Mouse (Mus musculus): ENCODE results near the gene Nt5dc3. TPM values are rescaled to one million over a fixed set of nuclear protein-coding genes. Genes with fewer than 3 reads are reported as not detected.

Gene Nt5dc3
- polyA plus RNA-seq, 1 experiment from 2014 or later, result 1.6 TPM

DNA sequence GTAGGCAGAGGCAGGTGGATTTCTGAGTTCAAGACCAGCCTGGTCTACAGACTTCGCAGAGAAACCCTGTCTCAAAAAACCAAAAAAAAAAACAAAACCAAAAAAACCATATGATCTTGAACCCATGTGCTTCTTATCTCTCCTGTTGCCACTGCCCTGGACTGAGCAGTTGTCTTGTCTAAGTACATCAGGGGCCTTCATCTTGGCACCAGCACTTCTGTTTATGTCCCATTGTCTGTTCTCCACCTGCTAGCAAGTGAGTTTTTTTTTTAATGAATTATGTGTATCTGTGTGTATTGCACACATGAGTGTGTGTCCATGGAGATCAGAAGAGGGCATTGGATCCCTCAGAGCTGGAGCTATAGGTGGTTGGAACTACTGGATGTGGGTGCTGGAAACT is 28.6 kb downstream of the Nt5dc3 start:
- H3K9me3 ChIP-seq, result no peaks in the 10 kb centered on the region
- 92% methylated on average over 1 of the region's 1 CpGs for WGBS
- DNase-seq (ENCODE audit: low spot score), result no peak

DNA sequence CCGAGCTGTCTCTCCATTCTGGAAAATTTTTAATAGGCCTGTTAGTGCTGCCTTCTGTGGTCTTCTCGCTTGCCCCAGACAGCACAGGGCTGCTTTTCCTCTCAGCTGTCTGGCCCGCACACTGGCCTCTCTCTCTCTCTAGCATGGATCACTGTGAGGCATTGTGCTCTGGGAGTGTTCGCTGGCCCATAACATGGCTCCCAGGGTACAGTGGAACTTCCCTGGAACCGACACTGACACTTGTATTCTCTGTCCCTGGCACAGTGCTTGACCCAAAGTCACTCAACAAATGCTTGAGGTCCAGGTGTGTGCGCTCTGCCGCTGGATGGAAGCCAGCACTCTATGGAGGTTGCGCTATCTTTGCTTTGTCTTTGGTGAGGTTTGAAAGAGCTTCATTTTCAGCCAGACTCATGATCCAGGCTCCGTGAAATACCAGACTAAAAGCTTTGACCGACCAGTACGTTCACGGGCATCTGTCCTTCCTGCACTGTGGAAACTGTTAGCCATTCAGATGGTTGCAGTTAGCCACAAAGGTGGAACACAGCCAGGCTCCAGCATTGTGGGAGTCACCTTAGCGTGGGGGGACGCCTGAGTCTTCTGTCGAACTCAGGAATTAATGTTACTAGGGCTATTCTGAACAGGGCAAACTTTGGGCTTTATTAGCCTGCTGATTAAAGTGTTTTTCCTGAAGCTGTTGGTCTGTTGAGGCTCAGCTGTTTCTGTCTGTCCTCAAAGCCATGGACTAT is 29.4 kb downstream of the Nt5dc3 start:
- Histone ChIP-seq H3K4me3 (no peak overlapping the region), H3K36me3 (peaks cover 11% of the 10 kb centered on the region; the same call in 1 of the 2 replicates), H3K27ac (no peak overlapping the region), H3K4me1 (no peaks in the 10 kb centered on the region), H3K27me3 (ENCODE audit: insufficient read depth, poor library complexity, severe bottlenecking) (no peaks in the 10 kb centered on the region), H3K9me3 (no peaks in the 10 kb centered on the region)
- no peak for DNase-seq (ENCODE audit: low spot score)
- 91% methylated on average over 15 of the region's 15 CpGs for WGBS

More for the DNA sequence above, 28.6 kb downstream of the Nt5dc3 start:
- Histone ChIP-seq H3K27me3 (ENCODE audit: insufficient read depth, poor library complexity, severe bottlenecking) (no peaks in the 10 kb centered on the region), H3K27ac (no peak overlapping the region), H3K4me1 (no peaks in the 10 kb centered on the region), H3K4me3 (no peak overlapping the region), H3K36me3 (peaks cover 10% of the 10 kb centered on the region; the same call in 1 of the 2 replicates)

DNA sequence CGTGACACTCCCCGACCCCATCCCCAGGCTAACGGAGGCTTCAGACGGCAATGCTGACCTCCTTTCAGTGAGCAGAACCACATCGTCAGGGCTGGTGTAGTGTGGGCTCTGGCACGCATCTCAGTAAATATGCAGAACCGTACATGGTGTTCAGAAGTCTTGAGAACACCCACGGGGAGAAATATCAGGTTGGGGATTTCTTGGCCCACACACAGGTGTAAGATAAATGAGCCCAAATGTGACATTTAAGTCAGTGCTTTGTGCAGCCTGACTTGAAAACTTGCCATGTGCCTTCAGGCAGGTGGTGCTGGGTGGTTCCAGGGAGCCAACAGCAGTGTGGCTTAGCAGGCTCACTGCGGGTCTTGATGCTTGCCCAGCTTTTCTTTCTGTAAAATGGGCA is 31.2 kb downstream of the Nt5dc3 start:
- Histone ChIP-seq H3K4me1 (peaks cover 16% of the 10 kb centered on the region), H3K27me3 (ENCODE audit: insufficient read depth, poor library complexity, severe bottlenecking) (no peaks in the 10 kb centered on the region), H3K4me3 (no peak overlapping the region), H3K27ac (no peak overlapping the region), H3K9me3 (no peaks in the 10 kb centered on the region), H3K36me3 (peaks cover 10% of the 10 kb centered on the region; the same call in 1 of the 2 replicates)
- WGBS, result 90% methylated on average over 9 of the region's 9 CpGs
- no peak for DNase-seq (ENCODE audit: low spot score)

DNA sequence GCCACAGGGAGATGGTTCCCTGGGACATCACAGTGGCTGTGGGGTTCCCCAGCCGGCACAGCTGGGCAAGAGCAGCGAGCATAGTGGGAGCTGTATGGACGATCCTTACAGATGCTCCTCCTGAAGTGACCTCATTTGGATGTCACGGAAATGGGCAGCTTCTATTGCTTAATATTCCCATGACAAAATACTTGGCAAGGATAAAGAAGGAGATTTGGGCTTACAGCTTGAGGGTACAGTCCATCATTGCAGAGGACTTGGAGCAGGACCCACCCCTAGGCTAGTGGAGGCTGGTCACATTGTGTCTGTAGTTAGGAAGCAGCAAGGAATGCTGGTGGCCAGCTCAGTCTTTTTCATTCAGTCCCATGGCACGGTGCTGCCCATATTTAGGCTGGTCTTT is 31.8 kb downstream of the Nt5dc3 start:
- 94% methylated on average over 5 of the region's 5 CpGs for WGBS
- DNase-seq (ENCODE audit: low spot score), result no peak
- no peak overlapping the region for H3K4me3 ChIP-seq

DNA sequence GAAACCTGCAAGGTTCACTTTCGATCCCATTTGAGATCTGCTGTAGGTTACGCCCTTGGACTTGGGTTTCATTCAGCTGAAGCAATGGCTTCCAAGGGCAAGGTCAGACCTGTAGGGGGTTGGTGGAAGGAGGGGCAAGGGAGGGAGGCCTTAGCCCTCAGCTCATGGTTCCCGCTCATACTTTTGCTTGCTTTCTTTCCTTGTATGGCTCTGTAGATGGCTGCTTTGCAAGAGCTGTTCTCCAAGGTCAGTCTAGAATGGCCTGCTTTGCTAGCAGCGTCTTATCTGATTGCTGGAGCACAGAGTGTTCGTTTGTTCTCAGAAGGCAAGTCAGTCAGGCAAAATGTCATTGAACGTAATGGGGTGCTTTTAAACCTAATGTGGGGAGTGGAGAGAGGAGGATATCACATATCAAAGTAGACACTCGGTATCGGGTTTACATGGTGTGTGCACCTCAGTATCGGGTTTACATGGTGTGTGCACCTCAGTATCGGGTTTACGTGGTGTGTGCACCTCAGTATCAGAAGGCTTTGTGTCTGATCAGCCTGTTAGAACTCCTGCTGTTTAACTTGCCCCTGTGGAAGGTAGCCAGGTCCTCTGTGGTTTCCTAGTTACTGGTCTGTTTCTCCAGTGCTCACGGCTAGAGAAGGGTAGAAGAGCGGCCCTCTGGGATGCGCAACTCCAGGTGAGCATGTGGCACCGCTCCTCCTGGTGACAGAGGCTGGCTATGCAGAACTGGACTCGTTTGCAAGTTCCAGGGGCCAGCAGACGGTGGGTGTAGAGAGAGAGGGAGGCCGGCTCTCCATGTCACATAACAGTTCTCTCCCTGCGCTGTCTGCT is 35.7 kb downstream of the Nt5dc3 start:
- Histone ChIP-seq H3K27ac (peak overlapping the region; percentile 86), H3K9me3 (no peaks in the 10 kb centered on the region), H3K27me3 (ENCODE audit: insufficient read depth, poor library complexity, severe bottlenecking) (no peaks in the 10 kb centered on the region), H3K36me3 (peaks cover 4% of the 10 kb centered on the region; the same call in 1 of the 2 replicates), H3K4me1 (peaks cover 41% of the 10 kb centered on the region), H3K4me3 (no peak overlapping the region)
- 61% methylated on average over 19 of the region's 19 CpGs for WGBS
- DNase-seq (ENCODE audit: low spot score), result no peak

More for the DNA sequence above, 31.8 kb downstream of the Nt5dc3 start:
- no peaks in the 10 kb centered on the region for H3K27me3 ChIP-seq (ENCODE audit: insufficient read depth, poor library complexity, severe bottlenecking)
- H3K4me1 ChIP-seq, result peaks cover 22% of the 10 kb centered on the region
- H3K27ac ChIP-seq, result no peak overlapping the region
- no peaks in the 10 kb centered on the region for H3K9me3 ChIP-seq
- peaks cover 9% of the 10 kb centered on the region; the same call in 1 of the 2 replicates for H3K36me3 ChIP-seq

DNA sequence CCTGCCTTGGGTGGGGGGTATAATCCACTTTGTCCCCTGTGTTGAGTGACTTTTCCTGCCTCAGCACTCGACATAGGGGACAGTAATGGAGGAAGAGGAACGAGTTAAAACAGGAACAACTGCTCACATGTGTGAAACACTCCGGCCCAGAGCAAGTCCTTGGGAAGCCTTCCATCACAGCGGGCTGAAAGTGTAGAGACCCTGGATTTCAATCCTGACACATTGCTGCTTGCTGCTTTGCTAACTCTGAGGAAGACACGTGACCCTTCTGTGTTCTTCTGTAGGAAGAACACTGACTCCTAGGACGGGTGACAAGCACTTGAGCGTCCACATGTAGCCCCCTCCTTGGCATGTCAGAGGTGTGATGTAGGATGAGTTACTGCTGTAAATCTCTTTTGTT is 36.3 kb downstream of the Nt5dc3 start:
- no peak for DNase-seq (ENCODE audit: low spot score)
- 76% methylated on average over 7 of the region's 7 CpGs for WGBS
- H3K27me3 ChIP-seq (ENCODE audit: insufficient read depth, poor library complexity, severe bottlenecking), result no peaks in the 10 kb centered on the region
- peaks cover 47% of the 10 kb centered on the region for H3K4me1 ChIP-seq
- no peak overlapping the region for H3K4me3 ChIP-seq
- H3K9me3 ChIP-seq, result no peaks in the 10 kb centered on the region
- H3K36me3 ChIP-seq, result peaks cover 4% of the 10 kb centered on the region; the same call in 1 of the 2 replicates
- H3K27ac ChIP-seq, result peak overlapping the region; percentile 86; the same call in 1 of the 2 replicates

DNA sequence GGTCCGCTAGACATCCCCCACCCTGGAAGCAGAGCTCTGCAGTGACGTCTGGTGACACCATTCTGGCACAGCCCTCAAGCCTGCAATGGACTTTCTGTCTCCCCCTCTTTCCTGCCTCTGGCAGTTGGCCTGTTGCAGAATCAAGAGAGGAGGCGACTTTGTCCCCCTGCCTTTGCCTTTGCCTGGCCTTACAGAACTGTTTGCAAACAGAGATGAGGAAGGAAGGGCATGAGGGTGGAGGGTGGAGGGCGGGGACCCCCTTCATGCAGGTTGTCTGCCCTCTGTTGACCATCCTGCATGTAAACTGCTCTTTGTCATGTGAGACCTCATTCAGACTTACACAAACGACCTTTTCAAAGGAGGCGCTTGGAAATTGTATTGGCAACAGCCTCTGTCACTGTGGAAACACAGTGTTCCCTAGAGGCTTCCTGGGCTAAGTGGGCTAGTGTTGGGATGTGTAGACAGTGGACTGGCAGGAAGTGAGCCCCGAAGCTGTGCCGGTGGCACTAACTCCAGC is 40.9 kb downstream of the Nt5dc3 start:
- WGBS, result 52% methylated on average over 8 of the region's 8 CpGs
- peaks cover 19% of the 10 kb centered on the region for H3K36me3 ChIP-seq
- no peak for DNase-seq (ENCODE audit: low spot score)
- peak overlapping the region; percentile 62 for H3K27ac ChIP-seq
- peaks cover 34% of the 10 kb centered on the region for H3K4me1 ChIP-seq
- no peak overlapping the region for H3K4me3 ChIP-seq
- H3K27me3 ChIP-seq (ENCODE audit: insufficient read depth, poor library complexity, severe bottlenecking), result no peaks in the 10 kb centered on the region
- H3K9me3 ChIP-seq, result no peaks in the 10 kb centered on the region

DNA sequence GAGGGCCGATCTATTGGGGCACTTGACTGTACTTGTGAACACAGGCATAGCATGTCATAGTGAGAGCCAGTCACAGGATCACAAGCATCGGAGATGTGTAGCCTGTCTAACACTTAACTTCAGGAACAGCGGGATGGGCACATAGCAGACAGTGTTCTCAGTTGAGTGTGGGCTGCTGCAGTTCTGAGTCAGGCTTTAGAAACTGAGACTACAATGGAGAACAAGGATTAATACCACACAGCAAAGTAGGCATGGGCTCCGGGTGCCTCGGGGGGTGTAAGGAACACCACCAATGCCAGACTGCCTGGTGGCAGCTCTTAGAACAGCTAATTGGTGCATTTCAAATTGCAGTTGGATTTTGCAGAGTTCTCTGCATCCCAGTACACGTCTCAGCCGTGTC is 42.2 kb downstream of the Nt5dc3 start:
- Histone ChIP-seq H3K36me3 (peaks cover 30% of the 10 kb centered on the region), H3K27me3 (ENCODE audit: insufficient read depth, poor library complexity, severe bottlenecking) (no peaks in the 10 kb centered on the region), H3K27ac (no peak overlapping the region), H3K4me3 (no peak overlapping the region), H3K9me3 (no peaks in the 10 kb centered on the region), H3K4me1 (peaks cover 29% of the 10 kb centered on the region)
- no peak for DNase-seq (ENCODE audit: low spot score)
- WGBS, result 90% methylated on average over 7 of the region's 7 CpGs

DNA sequence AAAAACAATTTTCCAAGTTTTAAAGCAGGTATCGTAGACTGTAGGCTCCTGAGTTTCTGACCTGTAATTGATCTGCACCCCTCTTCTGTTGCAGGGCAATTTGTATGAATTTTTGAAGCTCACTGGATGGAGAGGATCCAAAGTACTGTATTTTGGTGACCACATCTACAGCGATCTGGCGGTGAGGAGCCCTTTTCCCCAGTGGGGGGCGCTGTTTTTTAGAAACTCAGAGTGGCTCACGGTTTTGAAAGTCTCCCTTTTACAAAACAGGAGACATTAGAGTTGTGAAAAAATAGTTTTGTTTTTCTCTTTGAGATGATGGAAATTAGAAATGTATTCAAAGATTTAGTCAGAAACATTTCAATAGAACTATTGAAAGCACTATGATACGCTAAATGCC is 45.3 kb downstream of the Nt5dc3 start:
- Histone ChIP-seq H3K4me1 (peaks cover 21% of the 10 kb centered on the region), H3K9me3 (no peaks in the 10 kb centered on the region), H3K4me3 (no peak overlapping the region), H3K27ac (no peak overlapping the region), H3K36me3 (peaks cover 41% of the 10 kb centered on the region), H3K27me3 (ENCODE audit: insufficient read depth, poor library complexity, severe bottlenecking) (no peaks in the 10 kb centered on the region)
- no peak for DNase-seq (ENCODE audit: low spot score)
- 85% methylated on average over 6 of the region's 6 CpGs for WGBS

DNA sequence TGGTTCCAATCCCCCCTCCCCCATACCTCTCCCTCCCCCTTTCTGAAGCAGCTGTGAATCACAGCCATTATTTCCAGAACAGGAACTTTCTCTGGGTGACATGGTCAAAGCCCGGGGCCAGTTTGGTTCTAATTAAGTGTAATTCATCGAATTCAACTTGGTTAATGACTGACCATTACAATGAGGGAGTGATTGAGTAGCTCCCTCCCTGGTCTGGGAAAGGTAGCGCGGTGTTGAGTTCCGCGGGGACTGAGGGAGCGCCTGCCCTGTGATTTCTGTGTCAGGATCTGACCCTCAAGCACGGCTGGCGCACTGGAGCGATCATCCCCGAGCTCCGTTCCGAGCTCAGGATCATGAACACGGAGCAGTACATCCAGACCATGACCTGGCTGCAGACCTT is 46.1 kb downstream of the Nt5dc3 start:
- peaks cover 45% of the 10 kb centered on the region for H3K36me3 ChIP-seq

DNA sequence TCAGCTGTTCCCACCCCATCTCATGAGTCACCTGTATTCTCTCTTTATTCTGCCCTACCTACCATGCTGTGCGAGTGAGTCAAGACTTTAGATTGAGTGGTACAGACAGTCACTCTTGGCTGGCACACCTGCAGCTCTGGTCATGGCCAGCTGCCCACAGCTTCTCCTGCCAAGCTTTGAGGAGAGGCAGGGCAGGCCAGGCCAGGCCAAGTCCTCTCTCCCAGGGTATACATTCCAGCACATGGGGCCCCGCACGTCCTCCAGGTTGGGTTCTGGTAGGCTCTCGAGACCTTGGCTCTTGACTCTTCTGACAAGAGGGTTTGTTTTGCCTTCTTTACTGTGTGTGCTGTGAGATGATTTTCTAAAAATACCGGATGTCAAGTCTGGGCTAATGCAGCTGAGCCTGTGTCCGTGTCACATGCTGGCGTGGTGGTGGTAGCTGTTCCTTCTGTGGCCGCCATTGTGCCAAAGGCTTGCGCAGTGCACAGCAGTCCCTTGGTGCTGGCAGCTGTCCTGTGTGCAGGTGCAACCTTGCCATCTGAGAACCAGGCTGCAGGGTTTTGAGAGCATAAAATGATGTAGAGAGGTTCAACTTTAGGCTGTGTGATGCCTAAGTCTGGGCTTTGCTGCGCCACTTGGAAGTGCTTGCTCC is 47.2 kb downstream of the Nt5dc3 start:
- Histone ChIP-seq H3K4me1 (peaks cover 11% of the 10 kb centered on the region), H3K4me3 (no peak overlapping the region), H3K9me3 (no peaks in the 10 kb centered on the region), H3K27me3 (ENCODE audit: insufficient read depth, poor library complexity, severe bottlenecking) (no peaks in the 10 kb centered on the region), H3K36me3 (peaks cover 42% of the 10 kb centered on the region), H3K27ac (no peak overlapping the region; the same call in 1 of the 2 replicates)
- DNase-seq (ENCODE audit: low spot score), result no peak
- 85% methylated on average over 10 of the region's 10 CpGs for WGBS

More for the DNA sequence above, 46.1 kb downstream of the Nt5dc3 start:
- Histone ChIP-seq H3K4me3 (no peak overlapping the region), H3K9me3 (no peaks in the 10 kb centered on the region), H3K4me1 (peaks cover 13% of the 10 kb centered on the region), H3K27ac (no peak overlapping the region), H3K27me3 (ENCODE audit: insufficient read depth, poor library complexity, severe bottlenecking) (no peaks in the 10 kb centered on the region)
- DNase-seq (ENCODE audit: low spot score), result no peak
- WGBS, result 80% methylated on average over 14 of the region's 14 CpGs

DNA sequence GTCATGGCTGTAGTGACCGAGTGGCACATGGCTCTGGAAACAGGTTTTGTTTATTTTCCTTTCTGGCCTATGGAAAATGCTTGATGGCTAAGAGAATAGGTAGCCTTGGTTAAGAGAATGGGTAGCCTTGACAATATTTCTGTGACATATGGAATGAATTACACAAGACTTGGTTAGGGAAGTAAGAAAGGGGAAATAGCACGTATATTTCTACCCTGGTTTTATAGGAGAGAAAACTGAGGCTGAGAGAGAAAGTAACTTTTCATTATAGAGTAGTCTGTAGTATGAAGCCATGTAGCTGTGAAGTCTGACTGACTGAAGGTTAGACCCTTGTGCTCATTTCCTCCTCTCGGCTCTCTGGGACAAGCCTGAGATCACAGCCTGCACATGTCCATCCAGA is 48.1 kb downstream of the Nt5dc3 start:
- Histone ChIP-seq H3K4me1 (peaks cover 11% of the 10 kb centered on the region), H3K27me3 (ENCODE audit: insufficient read depth, poor library complexity, severe bottlenecking) (no peaks in the 10 kb centered on the region), H3K36me3 (peaks cover 41% of the 10 kb centered on the region), H3K9me3 (no peaks in the 10 kb centered on the region), H3K27ac (no peak overlapping the region), H3K4me3 (no peak overlapping the region)
- DNase-seq (ENCODE audit: low spot score), result no peak
- 77% methylated on average over 3 of the region's 3 CpGs for WGBS
